Mouse (Mus musculus): ENCODE data around the gene Fam129a. TPM values are rescaled to one million over a fixed set of nuclear protein-coding genes. Genes with fewer than 3 reads are reported as not detected.

Gene Fam129a
- total and polyA plus RNA-seq, 2 experiments from 2014 or later = 1.7 to 2.6 TPM

GRCm38 (mm10) chr1:151758991-151759390, 188.0 kb downstream of the Fam129a start:
- WGBS = 81% methylated on average over 2 of the region's 2 CpGs
- ATAC-seq (no peak), DNase-seq (ENCODE audit: low spot score) (no peak)
- no peak for TF ChIP-seq CTCF (IDR thresholded peaks at IDR 0.05; ENCODE audit: low read depth)
- H3K4me3 ChIP-seq (ENCODE audit: low read length) = no peak overlapping the region
- H3K27ac ChIP-seq = no peak overlapping the region
- H3K27me3 ChIP-seq (ENCODE audit: insufficient read depth, low read length) = no peaks in the 10 kb centered on the region
- H3K9ac ChIP-seq (replicated peaks; ENCODE audit: low read length) = no peak overlapping the region
- H3K36me3 ChIP-seq (ENCODE audit: insufficient read depth, low read length) = peaks cover 10% of the 10 kb centered on the region
- no peak overlapping the region for H3K4me2 ChIP-seq (ENCODE audit: low read depth, low read length)
- H3K4me1 ChIP-seq (ENCODE audit: insufficient read depth, low read length) = peaks cover 11% of the 10 kb centered on the region; the same call in 1 of the 2 replicates
- no peaks in the 10 kb centered on the region for H3K9me3 ChIP-seq (ENCODE audit: low read length)

GRCm38 (mm10) chr1:151764236-151764635, 193.2 kb downstream of the Fam129a start:
- Histone ChIP-seq H3K4me3 (ENCODE audit: low read length) (no peak overlapping the region), H3K9ac (replicated peaks; ENCODE audit: low read length) (no peak overlapping the region), H3K4me1 (ENCODE audit: insufficient read depth, low read length) (no peaks in the 10 kb centered on the region), H3K9me3 (ENCODE audit: low read length) (no peaks in the 10 kb centered on the region), H3K36me3 (ENCODE audit: insufficient read depth, low read length) (peaks cover 10% of the 10 kb centered on the region), H3K27me3 (ENCODE audit: insufficient read depth, low read length) (no peaks in the 10 kb centered on the region), H3K4me2 (ENCODE audit: low read depth, low read length) (no peak overlapping the region), H3K27ac (no peak overlapping the region)
- TF ChIP-seq CTCF (IDR thresholded peaks at IDR 0.05; ENCODE audit: low read depth) = no peak
- 70% methylated on average over 3 of the region's 3 CpGs for WGBS
- no peak for ATAC-seq
- DNase-seq (ENCODE audit: low spot score) = no peak

- Histone ChIP-seq H3K27ac (no peak overlapping the region), H3K4me1 (ENCODE audit: insufficient read depth, low read length) (no peaks in the 10 kb centered on the region), H3K4me2 (ENCODE audit: low read depth, low read length) (no peak overlapping the region), H3K4me3 (ENCODE audit: low read length) (no peak overlapping the region), H3K27me3 (ENCODE audit: insufficient read depth, low read length) (no peaks in the 10 kb centered on the region), H3K36me3 (ENCODE audit: insufficient read depth, low read length) (peaks cover 11% of the 10 kb centered on the region), H3K9me3 (ENCODE audit: low read length) (no peaks in the 10 kb centered on the region), H3K9ac (replicated peaks; ENCODE audit: low read length) (no peak overlapping the region)
- DNase-seq (ENCODE audit: low spot score) (no peak), ATAC-seq (no peak)
- TF ChIP-seq CTCF (IDR thresholded peaks at IDR 0.05; ENCODE audit: low read depth) = no peak
- WGBS = 86% methylated on average over 2 of the region's 2 CpGs
Measured at GRCm38 (mm10) chr1:151766166-151766565, 195.2 kb downstream of the Fam129a start.

- Histone ChIP-seq H3K9me3 (ENCODE audit: low read length) (no peaks in the 10 kb centered on the region), H3K9ac (replicated peaks; ENCODE audit: low read length) (no peak overlapping the region), H3K4me1 (ENCODE audit: insufficient read depth, low read length) (no peaks in the 10 kb centered on the region), H3K4me3 (ENCODE audit: low read length) (no peak overlapping the region), H3K36me3 (ENCODE audit: insufficient read depth, low read length) (peaks cover 9% of the 10 kb centered on the region), H3K27ac (no peak overlapping the region), H3K4me2 (ENCODE audit: low read depth, low read length) (no peak overlapping the region), H3K27me3 (ENCODE audit: insufficient read depth, low read length) (no peaks in the 10 kb centered on the region)
- DNase-seq (ENCODE audit: low spot score) (no peak), ATAC-seq (no peak)
- TF ChIP-seq CTCF (IDR thresholded peaks at IDR 0.05; ENCODE audit: low read depth) = peak; percentile 23; the same call in 1 of the 2 replicates
- 67% methylated on average over 3 of the region's 3 CpGs for WGBS
Measured at GRCm38 (mm10) chr1:151766976-151767654, 196.1 kb downstream of the Fam129a start.

GRCm38 (mm10) chr1:151769200-151769913, 198.4 kb downstream of the Fam129a start:
- no peak overlapping the region for H3K4me2 ChIP-seq (ENCODE audit: low read depth, low read length)
- no peaks in the 10 kb centered on the region for H3K4me1 ChIP-seq (ENCODE audit: insufficient read depth, low read length)
- 0 out of 2 replicates have a peak, but pooled peaks cover 5% of the 10 kb centered on the region for H3K36me3 ChIP-seq (ENCODE audit: insufficient read depth, low read length)
- no peak for TF ChIP-seq CTCF (IDR thresholded peaks at IDR 0.05; ENCODE audit: low read depth)
- no peak overlapping the region for H3K4me3 ChIP-seq (ENCODE audit: low read length)
- H3K9me3 ChIP-seq (ENCODE audit: low read length) = no peaks in the 10 kb centered on the region
- 33% methylated on average over 3 of the region's 3 CpGs for WGBS
- H3K27me3 ChIP-seq (ENCODE audit: insufficient read depth, low read length) = no peaks in the 10 kb centered on the region
- no peak overlapping the region for H3K9ac ChIP-seq (replicated peaks; ENCODE audit: low read length)
- ATAC-seq (peak; percentile 70; the same call in 1 of the 2 replicates), DNase-seq (ENCODE audit: low spot score) (peak; percentile 43)
- H3K27ac ChIP-seq = no peak overlapping the region

Other genes with a start within 250 kb of the Fam129a start
- 121 and 129 TPM in 2 replicates for gene Ivns1abp, start 226.7 kb upstream of the Fam129a start, total RNA-seq (2014; rRNA removed)
- gene Ivns1abp, start 226.7 kb upstream of the Fam129a start, polyA plus RNA-seq (2015; fragmentation: Nextera tagmentation; extraction: Ambion mirVana) = 140 and 143 TPM in 2 replicates
- 6.7 and 7.7 TPM in 2 replicates for gene Swt1, start 142.7 kb upstream of the Fam129a start, total RNA-seq (2014; rRNA removed)
- gene Swt1, start 142.7 kb upstream of the Fam129a start, polyA plus RNA-seq (2015; fragmentation: Nextera tagmentation; extraction: Ambion mirVana) = 11.7 and 17.1 TPM in 2 replicates
- 13.2 and 17.6 TPM in 2 replicates for gene Trmt1l, start 142.6 kb upstream of the Fam129a start, total RNA-seq (2014; rRNA removed)
- gene Trmt1l, start 142.6 kb upstream of the Fam129a start, polyA plus RNA-seq (2015; fragmentation: Nextera tagmentation; extraction: Ambion mirVana) = 16.2 and 18.5 TPM in 2 replicates
- 53.2 and 63.1 TPM in 2 replicates for gene Rnf2, start 70.2 kb upstream of the Fam129a start, total RNA-seq (2014; rRNA removed)
- gene Rnf2, start 70.2 kb upstream of the Fam129a start, polyA plus RNA-seq (2015; fragmentation: Nextera tagmentation; extraction: Ambion mirVana) = 64.4 and 67.2 TPM in 2 replicates
- gene Edem3, start 184.2 kb downstream of the Fam129a start, total RNA-seq (2014; rRNA removed) = 28.4 and 35.5 TPM in 2 replicates
- 10.1 and 10.8 TPM in 2 replicates for gene Edem3, start 184.2 kb downstream of the Fam129a start, polyA plus RNA-seq (2015; fragmentation: Nextera tagmentation; extraction: Ambion mirVana)

Measured in hindbrain, postnatal 0 days (tissue).